Mouse (Mus musculus) liver, embryonic 14.5 days (tissue): ENCODE measurements around the gene Mark1.

Experiments
- CTCF ChIP-seq: IDR thresholded peaks from 2 replicates; pipeline ENCODE4 v1.5.1; 2016; ENCODE audit warnings: antibody characterized with exemption, low read depth, control low read depth
- EP300 ChIP-seq: IDR thresholded peaks from 2 replicates; pipeline ENCODE4 v1.6.1; 2016; ENCODE audit warnings: antibody characterized with exemption, low read depth

GRCm38 (mm10) chr1:184951758-184952157 lies 47.6 kb downstream of the Mark1 start:
- TF ChIP-seq CTCF (no peak), EP300 (no peak)
